8 mouse cellular contexts compared by ENCODE assay signal in the genomic region with DNA sequence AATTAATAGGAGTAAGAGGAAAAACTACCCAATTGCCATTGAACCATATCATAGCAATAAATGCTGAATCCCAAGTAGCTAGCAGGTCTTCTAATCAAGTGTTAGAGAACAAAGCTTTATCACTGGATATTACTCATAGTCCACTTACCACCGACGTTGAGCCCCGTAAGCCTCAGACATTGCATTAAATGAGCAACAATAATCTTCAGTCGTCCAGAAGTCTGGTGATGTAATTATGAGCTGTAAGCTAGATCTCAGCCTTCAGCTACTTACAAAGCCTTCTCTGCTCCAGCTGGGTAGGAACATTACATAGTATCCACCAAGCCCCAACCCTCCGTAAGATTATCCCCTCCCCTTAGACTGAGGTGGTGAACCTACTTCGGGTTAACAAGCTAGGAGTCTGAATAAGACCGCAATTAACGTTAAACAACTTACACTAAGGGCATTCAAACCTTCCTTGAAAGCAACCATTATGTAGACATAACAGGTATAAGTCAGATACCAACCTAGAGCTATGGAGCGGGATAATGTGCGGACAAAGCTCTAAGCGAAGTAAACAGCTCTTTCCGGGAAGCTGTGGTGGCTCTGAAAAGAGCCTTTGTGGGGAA. TPM values are rescaled to one million over a fixed set of nuclear protein-coding genes. Genes with fewer than 3 reads are reported as not detected.
A peak's percentile ranks its signal among the peaks of the same experiment; 100 is the strongest.
DNase-seq lines count a peak whose midpoint lies in the region; ATAC-seq and TF ChIP-seq lines count a peak whose summit lies in the region.

No protein-coding gene starts in this region.

- TF ChIP-seq POLR2A in thymus, adult 2 months (IDR thresholded peaks at IDR 0.05; ENCODE audit: control insufficient read depth, extremely low read depth, insufficient read depth, low read length, poor library complexity), result no peak

- no peaks in the 10 kb centered on the region for H3K36me3 ChIP-seq in thymus, adult 2 months (ENCODE audit: control insufficient read depth, insufficient read depth, low read length)
- no peaks in the 10 kb centered on the region for H3K36me3 ChIP-seq in embryonic facial prominence, embryonic 13.5 days
- H3K36me3 ChIP-seq in limb, embryonic 12.5 days, result no peaks in the 10 kb centered on the region

- H3K9me3 ChIP-seq in embryonic facial prominence, embryonic 13.5 days, result no peaks in the 10 kb centered on the region
- H3K9me3 ChIP-seq in limb, embryonic 12.5 days, result no peaks in the 10 kb centered on the region

- peak overlapping the region; percentile 62 for H3K27ac ChIP-seq in thymus, adult 2 months (ENCODE audit: control insufficient read depth, insufficient read depth, low read length)
- H3K27ac ChIP-seq in embryonic facial prominence, embryonic 13.5 days, result peak overlapping the region; percentile 82
- peak overlapping the region; percentile 84 for H3K27ac ChIP-seq in limb, embryonic 12.5 days

- TF ChIP-seq CTCF in thymus, adult 2 months (IDR thresholded peaks at IDR 0.05; ENCODE audit: borderline replicate concordance, control insufficient read depth, extremely low read depth, insufficient read depth, low read length, poor library complexity), result no peak

- peak overlapping the region; percentile 45 for H3K4me3 ChIP-seq in thymus, adult 2 months (ENCODE audit: control insufficient read depth, insufficient read depth, low read length)
- H3K4me3 ChIP-seq in embryonic facial prominence, embryonic 13.5 days, result peak overlapping the region; percentile 48
- H3K4me3 ChIP-seq in limb, embryonic 12.5 days (replicated peaks), result peak overlapping the region; percentile 41

- WGBS in thymus, adult 2 months, result 6% methylated on average over 12 of the region's 12 CpGs
- 1% methylated on average over 12 of the region's 12 CpGs for WGBS in embryonic facial prominence, embryonic 13.5 days
- 2% methylated on average over 12 of the region's 12 CpGs for WGBS in limb, embryonic 12.5 days

- no peak for DNase-seq in thymus, adult 2 months
- DNase-seq in thymus, postnatal 14 days, result no peak
- peak; percentile 47 for DNase-seq in retina, postnatal 7 days (ENCODE audit: low read depth, low spot score)
- no peak for DNase-seq in right cerebral cortex, postnatal 14 days
- no peak for DNase-seq in lung, postnatal 4 days
- no peak for DNase-seq in lung, postnatal 14 days

- H3K27me3 ChIP-seq in thymus, adult 2 months (ENCODE audit: control insufficient read depth, insufficient read depth, low read length), result no peaks in the 10 kb centered on the region
- no peaks in the 10 kb centered on the region for H3K27me3 ChIP-seq in embryonic facial prominence, embryonic 13.5 days
- no peaks in the 10 kb centered on the region for H3K27me3 ChIP-seq in limb, embryonic 12.5 days

- peak overlapping the region; percentile 76 for H3K9ac ChIP-seq in embryonic facial prominence, embryonic 13.5 days
- H3K9ac ChIP-seq in limb, embryonic 12.5 days (replicated peaks), result peak overlapping the region; percentile 66

- peaks cover 7% of the 10 kb centered on the region for H3K4me1 ChIP-seq in thymus, adult 2 months (replicated peaks; ENCODE audit: control insufficient read depth, insufficient read depth, low read length)
- H3K4me1 ChIP-seq in embryonic facial prominence, embryonic 13.5 days, result peaks cover 31% of the 10 kb centered on the region
- H3K4me1 ChIP-seq in limb, embryonic 12.5 days (replicated peaks), result peaks cover 27% of the 10 kb centered on the region

- H3K4me2 ChIP-seq in embryonic facial prominence, embryonic 13.5 days, result peak overlapping the region; percentile 62
- H3K4me2 ChIP-seq in limb, embryonic 12.5 days, result peak overlapping the region; percentile 56

- ATAC-seq in embryonic facial prominence, embryonic 13.5 days (ENCODE audit: insufficient number of reproducible peaks, insufficient read depth, low FRiP score, low TSS enrichment, low read depth), result no peak
- no peak for ATAC-seq in limb, embryonic 12.5 days (ENCODE audit: insufficient number of reproducible peaks, insufficient read depth, low FRiP score, low TSS enrichment, low read depth)

RNA-seq across cellular contexts. Expression of a gene that starts 0.9 kb away (rescaled TPM):
- 1,020 and 1,654 TPM in 2 replicates for polyA plus RNA-seq in thymus, adult 2 months (2012; rRNA removed)
- polyA plus RNA-seq in embryonic facial prominence, embryonic 13.5 days (2015; fragmentation: Nextera tagmentation; extraction: Ambion mirVana), result 6.4 and 10.0 TPM in 2 replicates
- polyA plus RNA-seq in limb, embryonic 12.5 days (2016; fragmentation: Nextera tagmentation; extraction: Ambion mirVana), result 9.0 and 11.9 TPM in 2 replicates

RNA-seq across cellular contexts. Expression of a gene that starts 2.1 kb away (rescaled TPM):
- 255 and 367 TPM in 2 replicates for polyA plus RNA-seq in thymus, adult 2 months (2012; rRNA removed)
- 52.8 and 67.0 TPM in 2 replicates for polyA plus RNA-seq in embryonic facial prominence, embryonic 13.5 days (2015; fragmentation: Nextera tagmentation; extraction: Ambion mirVana)
- 50.0 and 66.0 TPM in 2 replicates for polyA plus RNA-seq in limb, embryonic 12.5 days (2016; fragmentation: Nextera tagmentation; extraction: Ambion mirVana)

RNA-seq across cellular contexts. Expression of a gene that starts 7.3 kb away (rescaled TPM):
- 565 and 592 TPM in 2 replicates for polyA plus RNA-seq in thymus, adult 2 months (2012; rRNA removed)
- polyA plus RNA-seq in embryonic facial prominence, embryonic 13.5 days (2015; fragmentation: Nextera tagmentation; extraction: Ambion mirVana), result 14.9 and 20.9 TPM in 2 replicates
- 17.4 and 36.2 TPM in 2 replicates for polyA plus RNA-seq in limb, embryonic 12.5 days (2016; fragmentation: Nextera tagmentation; extraction: Ambion mirVana)

RNA-seq across cellular contexts. Expression of a gene that starts 8.5 kb away (rescaled TPM):
- polyA plus RNA-seq in thymus, adult 2 months (2012; rRNA removed), result not detected in 2 replicates
- polyA plus RNA-seq in embryonic facial prominence, embryonic 13.5 days (2015; fragmentation: Nextera tagmentation; extraction: Ambion mirVana), result 1.5 TPM in 1 of 2 replicates, not detected in the other
- polyA plus RNA-seq in limb, embryonic 12.5 days (2016; fragmentation: Nextera tagmentation; extraction: Ambion mirVana), result 0.35 TPM in 1 of 2 replicates, not detected in the other

RNA-seq across cellular contexts. Expression of a gene that starts 17.1 kb away (rescaled TPM):
- 14.7 and 16.7 TPM in 2 replicates for polyA plus RNA-seq in thymus, adult 2 months (2012; rRNA removed)
- polyA plus RNA-seq in embryonic facial prominence, embryonic 13.5 days (2015; fragmentation: Nextera tagmentation; extraction: Ambion mirVana), result 8.7 and 12.0 TPM in 2 replicates
- 9.9 and 10.4 TPM in 2 replicates for polyA plus RNA-seq in limb, embryonic 12.5 days (2016; fragmentation: Nextera tagmentation; extraction: Ambion mirVana)

Comparison
In these comparisons a context has a peak if more than half of its experiments do, and no peak if none do; other contexts are left out.
1. RNA of a gene that starts 0.9 kb away (polyA plus RNA-seq): 1,020 to 1,654 TPM in thymus, adult 2 months; 9.0 to 11.9 TPM in limb, embryonic 12.5 days and 6.4 to 10.0 TPM in embryonic facial prominence, embryonic 13.5 days; every median in the first group is over 10 times any median in the second.
2. RNA of a gene that starts 7.3 kb away (polyA plus RNA-seq): 565 to 592 TPM in thymus, adult 2 months; 17.4 to 36.2 TPM in limb, embryonic 12.5 days and 14.9 to 20.9 TPM in embryonic facial prominence, embryonic 13.5 days; every median in the first group is over 10 times any median in the second.
3. Peak in every context shown above with its lines, with median percentiles within 50 percentile points of each other: H3K27ac ChIP-seq and H3K4me3 ChIP-seq.